Mouse (Mus musculus): ENCODE measurements around the gene Cnpy1. TPM values are rescaled to one million over a fixed set of nuclear protein-coding genes. Genes with fewer than 3 reads are reported as not detected.

Cnpy1 gene
- total RNA-seq (2021) = not detected
- not detected in 2 replicates for polyA plus RNA-seq (2012; rRNA removed)
- long read RNA-seq = 0 reads

DNA sequence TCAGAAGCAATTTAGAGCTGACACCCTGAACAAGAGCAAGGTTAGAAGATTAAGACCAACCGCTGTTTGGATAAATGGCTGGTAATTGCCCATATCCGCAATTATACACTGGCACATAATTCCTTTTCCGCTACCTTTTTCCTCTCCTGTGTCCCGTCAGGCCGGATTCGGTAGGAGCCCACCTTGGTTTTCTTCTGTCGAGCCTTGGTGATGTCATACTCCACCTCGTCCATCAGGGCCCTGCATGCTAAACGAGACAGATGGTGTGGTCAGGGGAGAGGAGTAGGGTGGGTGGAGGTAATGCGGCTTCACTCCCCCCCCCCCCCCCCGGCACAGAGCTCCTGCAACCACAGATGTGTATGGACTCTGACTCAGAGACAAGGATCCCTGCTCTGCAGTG, at the start of gene Cnpy1:
Cnpy1 (minus strand) TSS at position 233 of the 400 bp plus-strand sequence.
- no peak for DNase-seq
- H3K27me3 ChIP-seq (ENCODE audit: control insufficient read depth, insufficient read depth, low read length) = no peaks in the 10 kb centered on the region
- H3K36me3 ChIP-seq (ENCODE audit: control insufficient read depth, insufficient read depth, low read length) = no peaks in the 10 kb centered on the region
- no peak for TF ChIP-seq POLR2A (IDR thresholded peaks at IDR 0.05; ENCODE audit: insufficient read depth, low read depth, low read length)
- TF ChIP-seq CTCF (IDR thresholded peaks at IDR 0.05) = no peak
- TF ChIP-seq EP300 (IDR thresholded peaks at IDR 0.05; ENCODE audit: insufficient read depth, low read depth, low read length) = no peak
- H3K4me1 ChIP-seq (ENCODE audit: control insufficient read depth, insufficient read depth, low read length) = no peaks in the 10 kb centered on the region
- 79% methylated on average over 11 of the region's 11 CpGs for WGBS
- H3K27ac ChIP-seq = no peak within 1 kb of the TSS
- H3K9ac ChIP-seq (ENCODE audit: low read depth, low read length) = no peak within 1 kb of the TSS
- intact Hi-C loops (cut with DNase I) = no loop called here
- H3K79me2 ChIP-seq (replicated peaks; ENCODE audit: control insufficient read depth, insufficient read depth, low read length) = no peaks in the 10 kb centered on the region
- no peak within 1 kb of the TSS for H3K4me3 ChIP-seq

DNA sequence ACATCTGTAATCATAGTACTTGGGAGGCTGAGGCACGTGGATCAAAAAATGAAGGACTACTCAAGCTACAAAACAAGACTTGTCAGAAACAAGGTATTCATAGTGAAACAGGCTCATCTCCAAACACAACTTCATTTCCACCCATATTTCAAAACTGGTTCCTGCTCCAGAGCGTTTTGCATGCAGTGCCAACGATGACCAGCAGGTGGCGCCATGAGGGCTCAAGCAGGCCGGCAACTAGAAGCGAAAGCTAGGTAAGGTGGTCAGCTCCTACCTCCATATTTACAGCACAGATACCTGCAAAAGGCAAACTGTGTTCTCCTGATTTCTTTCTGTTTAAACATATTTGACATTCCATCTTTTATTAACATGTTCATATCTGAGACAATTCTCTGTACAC, 48.4 kb upstream of the Cnpy1 start:
- no peak overlapping the region for H3K4me3 ChIP-seq
- intact Hi-C loops (cut with DNase I) = loop anchor here (1.0 kb wide), 1 partner anchor 94 kb away; no protein-coding TSS in a partner anchor

DNA sequence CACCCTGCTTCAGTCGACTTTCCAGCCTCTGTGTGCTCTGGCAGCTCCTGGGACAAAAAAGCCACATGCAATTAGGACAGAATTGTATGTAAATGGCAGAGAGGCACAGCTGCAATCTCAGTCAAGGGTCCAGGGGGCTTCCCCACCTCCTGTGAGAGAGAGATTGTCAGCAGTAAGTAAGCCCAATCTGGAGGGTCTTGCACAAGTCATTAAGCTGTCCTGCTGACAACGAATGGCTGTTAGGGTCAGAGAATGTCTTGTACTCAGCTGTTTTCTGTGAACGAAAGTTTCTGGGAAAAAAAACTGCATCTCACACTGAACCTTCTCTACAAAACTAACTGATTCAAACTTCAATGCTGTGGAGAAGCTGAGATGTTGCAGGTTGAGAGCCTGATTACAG, 46.7 kb upstream of the Cnpy1 start:
- Histone ChIP-seq H3K27ac (no peak overlapping the region), H3K4me1 (ENCODE audit: control insufficient read depth, insufficient read depth, low read length) (no peaks in the 10 kb centered on the region), H3K79me2 (replicated peaks; ENCODE audit: control insufficient read depth, insufficient read depth, low read length) (no peaks in the 10 kb centered on the region), H3K4me3 (no peak overlapping the region), H3K9ac (ENCODE audit: low read depth, low read length) (no peak overlapping the region), H3K36me3 (ENCODE audit: control insufficient read depth, insufficient read depth, low read length) (no peaks in the 10 kb centered on the region), H3K27me3 (ENCODE audit: control insufficient read depth, insufficient read depth, low read length) (no peaks in the 10 kb centered on the region)
- 42% methylated on average over 3 of the region's 3 CpGs for whole genome bisulfite sequencing
- no peak for DNase-seq
- TF ChIP-seq POLR2A (IDR thresholded peaks at IDR 0.05; ENCODE audit: insufficient read depth, low read depth, low read length) (no peak), EP300 (IDR thresholded peaks at IDR 0.05; ENCODE audit: insufficient read depth, low read depth, low read length) (no peak), CTCF (IDR thresholded peaks at IDR 0.05) (no peak)
- intact Hi-C loops (cut with DNase I) = no loop called here

More for the DNA sequence above, 48.4 kb upstream of the Cnpy1 start:
- H3K79me2 ChIP-seq (replicated peaks; ENCODE audit: control insufficient read depth, insufficient read depth, low read length) = no peaks in the 10 kb centered on the region
- H3K36me3 ChIP-seq (ENCODE audit: control insufficient read depth, insufficient read depth, low read length) = no peaks in the 10 kb centered on the region
- TF ChIP-seq EP300 (IDR thresholded peaks at IDR 0.05; ENCODE audit: insufficient read depth, low read depth, low read length) (no peak), CTCF (IDR thresholded peaks at IDR 0.05) (peak; percentile 100)
- no peak overlapping the region for H3K27ac ChIP-seq
- no peak overlapping the region for H3K9ac ChIP-seq (ENCODE audit: low read depth, low read length)
- H3K4me1 ChIP-seq (ENCODE audit: control insufficient read depth, insufficient read depth, low read length) = no peaks in the 10 kb centered on the region
- H3K27me3 ChIP-seq (ENCODE audit: control insufficient read depth, insufficient read depth, low read length) = no peaks in the 10 kb centered on the region
- WGBS = 6% methylated on average over 6 of the region's 6 CpGs
- DNase-seq = peak; percentile 70 to 90

DNA sequence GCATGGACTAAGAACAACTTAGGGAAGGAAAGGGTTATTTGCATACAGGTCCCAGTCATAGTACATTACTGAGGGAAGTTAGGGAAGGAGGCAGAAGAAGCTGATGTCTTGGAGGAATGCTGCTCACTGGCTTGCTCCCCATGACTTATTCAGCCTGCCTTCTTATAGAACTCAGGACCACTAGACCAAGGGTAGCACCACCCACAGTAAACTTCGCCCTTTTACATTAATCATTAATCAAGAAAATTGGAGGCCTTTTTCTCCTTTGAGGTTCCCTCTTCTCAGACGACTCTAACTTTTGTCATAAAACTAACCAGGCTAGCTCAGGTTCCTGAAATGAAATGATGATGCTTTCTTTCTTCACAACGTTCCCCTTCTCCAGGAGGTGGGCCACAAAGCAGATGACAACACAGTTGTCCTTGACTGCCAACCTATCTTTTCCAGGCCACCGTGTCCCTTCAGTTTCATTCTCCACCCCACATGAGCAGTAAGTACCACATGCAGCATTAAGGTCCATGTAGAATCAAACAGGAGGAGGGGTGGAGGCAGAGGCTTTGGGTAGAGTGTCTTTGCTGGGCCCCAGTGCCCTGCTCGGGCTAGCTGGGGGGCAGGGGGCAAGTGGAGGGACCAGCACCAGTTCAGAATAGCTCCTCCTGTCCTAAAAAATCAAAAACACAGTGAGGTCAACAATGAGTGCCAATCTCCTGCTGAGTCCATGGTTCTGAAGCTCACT, 45.7 kb upstream of the Cnpy1 start:
- no peak overlapping the region for H3K4me3 ChIP-seq
- WGBS = 76% methylated on average over 5 of the region's 5 CpGs
- no peaks in the 10 kb centered on the region for H3K36me3 ChIP-seq (ENCODE audit: control insufficient read depth, insufficient read depth, low read length)
- H3K4me1 ChIP-seq (ENCODE audit: control insufficient read depth, insufficient read depth, low read length) = no peaks in the 10 kb centered on the region
- no peak for TF ChIP-seq EP300 (IDR thresholded peaks at IDR 0.05; ENCODE audit: insufficient read depth, low read depth, low read length)
- TF ChIP-seq CTCF (IDR thresholded peaks at IDR 0.05) = no peak
- no peak for TF ChIP-seq POLR2A (IDR thresholded peaks at IDR 0.05; ENCODE audit: insufficient read depth, low read depth, low read length)
- intact Hi-C loops (cut with DNase I) = no loop called here
- H3K9ac ChIP-seq (ENCODE audit: low read depth, low read length) = no peak overlapping the region
- H3K27ac ChIP-seq = no peak overlapping the region
- no peaks in the 10 kb centered on the region for H3K27me3 ChIP-seq (ENCODE audit: control insufficient read depth, insufficient read depth, low read length)
- no peak for DNase-seq
- H3K79me2 ChIP-seq (replicated peaks; ENCODE audit: control insufficient read depth, insufficient read depth, low read length) = no peaks in the 10 kb centered on the region

DNA sequence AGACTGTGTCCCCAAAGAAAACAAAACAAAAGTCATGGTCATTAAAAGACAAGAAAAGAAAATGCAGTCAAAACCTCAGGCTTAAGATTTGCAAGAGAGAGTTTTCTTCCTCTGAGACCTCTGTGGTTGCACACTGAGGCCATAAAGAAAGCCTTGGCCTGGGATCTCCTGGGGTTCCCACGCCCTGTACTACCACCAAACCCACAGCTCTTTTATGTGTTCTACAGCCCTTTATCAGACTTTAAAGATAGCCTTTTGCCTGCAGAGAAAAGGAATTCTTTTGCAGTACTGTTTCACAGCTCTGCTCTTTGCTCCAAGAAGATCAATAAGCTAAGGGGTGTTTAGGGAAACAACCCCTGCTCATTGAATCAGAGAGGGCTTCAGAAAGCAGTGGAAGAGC, 45.0 kb upstream of the Cnpy1 start:
- TF ChIP-seq POLR2A (IDR thresholded peaks at IDR 0.05; ENCODE audit: insufficient read depth, low read depth, low read length) (no peak), CTCF (IDR thresholded peaks at IDR 0.05) (no peak), EP300 (IDR thresholded peaks at IDR 0.05; ENCODE audit: insufficient read depth, low read depth, low read length) (no peak)
- Histone ChIP-seq H3K27me3 (ENCODE audit: control insufficient read depth, insufficient read depth, low read length) (no peaks in the 10 kb centered on the region), H3K4me1 (ENCODE audit: control insufficient read depth, insufficient read depth, low read length) (no peaks in the 10 kb centered on the region), H3K79me2 (replicated peaks; ENCODE audit: control insufficient read depth, insufficient read depth, low read length) (no peaks in the 10 kb centered on the region), H3K4me3 (no peak overlapping the region), H3K9ac (ENCODE audit: low read depth, low read length) (no peak overlapping the region), H3K27ac (no peak overlapping the region), H3K36me3 (ENCODE audit: control insufficient read depth, insufficient read depth, low read length) (no peaks in the 10 kb centered on the region)
- intact Hi-C loops (cut with DNase I) = no loop called here
- DNase-seq = no peak
- WGBS = 68% methylated on average over 1 of the region's 1 CpGs

DNA sequence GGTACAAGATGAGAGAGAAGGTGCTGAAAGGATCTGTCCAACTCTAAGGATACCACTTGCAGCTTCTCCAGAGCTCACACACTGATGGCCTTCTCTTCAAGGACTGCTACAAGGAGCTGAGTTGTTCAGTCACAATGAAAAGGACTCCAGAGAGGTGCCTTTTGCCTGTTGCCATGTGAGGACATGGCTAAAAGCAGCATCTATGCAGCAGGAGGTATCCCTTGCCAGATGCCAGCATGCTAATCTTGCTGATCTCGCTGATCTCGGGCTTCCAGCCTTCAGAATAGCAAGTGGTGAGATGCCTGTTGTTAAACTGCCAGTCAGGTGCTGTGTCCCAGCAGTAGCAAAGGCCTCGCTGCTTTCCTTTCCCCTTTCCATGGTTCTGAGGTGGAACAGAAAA, 43.5 kb upstream of the Cnpy1 start:
- no peak for DNase-seq
- intact Hi-C loops (cut with DNase I) = no loop called here
- TF ChIP-seq CTCF (IDR thresholded peaks at IDR 0.05) (no peak), EP300 (IDR thresholded peaks at IDR 0.05; ENCODE audit: insufficient read depth, low read depth, low read length) (no peak), POLR2A (IDR thresholded peaks at IDR 0.05; ENCODE audit: insufficient read depth, low read depth, low read length) (no peak)
- Histone ChIP-seq H3K9ac (ENCODE audit: low read depth, low read length) (no peak overlapping the region), H3K4me3 (no peak overlapping the region), H3K27me3 (ENCODE audit: control insufficient read depth, insufficient read depth, low read length) (no peaks in the 10 kb centered on the region), H3K27ac (no peak overlapping the region), H3K36me3 (ENCODE audit: control insufficient read depth, insufficient read depth, low read length) (no peaks in the 10 kb centered on the region), H3K79me2 (replicated peaks; ENCODE audit: control insufficient read depth, insufficient read depth, low read length) (no peaks in the 10 kb centered on the region), H3K4me1 (ENCODE audit: control insufficient read depth, insufficient read depth, low read length) (no peaks in the 10 kb centered on the region)
- WGBS = 45% methylated on average over 3 of the region's 3 CpGs

Measured in heart, adult 2 months (tissue).